Mouse (Mus musculus) forebrain, embryonic 13.5 days (tissue): Measurements from ENCODE around the gene Cdk17. TPM values are rescaled to one million over a fixed set of nuclear protein-coding genes. Genes with fewer than 3 reads are reported as not detected.

Experiments used
- ATAC-seq: fragments of 200-750 bp; cut with Nextera tagmentation; 2 replicates; pipeline ENCODE4 v1.8.0; 2017
- H3K27ac ChIP-seq: fragments of 300-500 bp; sonication (generic); 2 replicates; pipeline ENCODE4 v1.5.1; 2015; ENCODE audit warnings: inconsistent platforms, mild to moderate bottlenecking, moderate library complexity
- H3K27me3 ChIP-seq: fragments of 300-500 bp; sonication (generic); 2 replicates; pipeline ENCODE4 v1.6.1; 2015; ENCODE audit warnings: mild to moderate bottlenecking, inconsistent platforms
- H3K36me3 ChIP-seq: fragments of 300-500 bp; sonication (generic); 2 replicates; pipeline ENCODE4 v1.6.1; 2015; ENCODE audit warnings: mild to moderate bottlenecking, inconsistent platforms; ENCODE audit not compliant: poor library complexity, severe bottlenecking
- H3K4me1 ChIP-seq: fragments of 300-500 bp; sonication (generic); 2 replicates; pipeline ENCODE4 v1.6.1; 2015; ENCODE audit warnings: inconsistent platforms
- H3K4me2 ChIP-seq: fragments of 300-500 bp; sonication (generic); 2 replicates; pipeline ENCODE4 v1.6.1; 2015; ENCODE audit warnings: inconsistent platforms, mild to moderate bottlenecking, moderate library complexity
- H3K4me3 ChIP-seq: fragments of 300-500 bp; sonication (generic); 2 replicates; pipeline ENCODE4 v1.5.1; 2015; ENCODE audit warnings: mild to moderate bottlenecking, inconsistent platforms
- H3K9ac ChIP-seq: fragments of 300-500 bp; sonication (generic); 2 replicates; pipeline ENCODE4 v1.6.1; 2015; ENCODE audit warnings: mild to moderate bottlenecking, inconsistent platforms
- H3K9me3 ChIP-seq: fragments of 300-500 bp; sonication (generic); replicated peaks from 2 replicates; pipeline ENCODE4 v1.6.1; 2016; ENCODE audit warnings: inconsistent platforms
- WGBS: fragments of 180-500 bp; shearing (Covaris S2); methylation state at CpG from one replicate; pipeline ENCODE4 v1.1.7; 2015; 5-methylcytosine and 5-hydroxymethylcytosine counted together
- polyA plus RNA-seq: library from polyadenylated mRNA; unstranded; fragments of >200 nt; fragmentation: Nextera tagmentation; extraction: Ambion mirVana; gene quantifications from 2 replicates; pipeline ENCODE4 v1.2.1, GENCODE M21; 2015

The Cdk17 gene
- polyA plus RNA-seq, 1 experiment from 2014 or later, result 39.3 TPM

GRCm38 (mm10) chr10:93123957-93124613 is 36.6 kb upstream of the Cdk17 start:
- Histone ChIP-seq H3K4me1 (peaks cover 19% of the 10 kb centered on the region), H3K4me2 (no peak overlapping the region), H3K36me3 (no peaks in the 10 kb centered on the region), H3K4me3 (no peak overlapping the region), H3K27ac (no peak overlapping the region), H3K27me3 (peaks cover 3% of the 10 kb centered on the region; the same call in 1 of the 2 replicates), H3K9ac (no peak overlapping the region), H3K9me3 (no peaks in the 10 kb centered on the region)
- WGBS, result 85% methylated on average over 12 of the region's 12 CpGs
- no peak for ATAC-seq

- Histone ChIP-seq H3K4me3 (no peak overlapping the region), H3K27ac (no peak overlapping the region), H3K9ac (no peak overlapping the region), H3K4me1 (peaks cover 27% of the 10 kb centered on the region), H3K9me3 (no peaks in the 10 kb centered on the region), H3K36me3 (no peaks in the 10 kb centered on the region), H3K4me2 (no peak overlapping the region), H3K27me3 (peaks cover 3% of the 10 kb centered on the region; the same call in 1 of the 2 replicates)
- 90% methylated on average over 3 of the region's 3 CpGs for WGBS
- ATAC-seq, result no peak
Observed at GRCm38 (mm10) chr10:93126025-93126424, 34.6 kb upstream of the Cdk17 start.

GRCm38 (mm10) chr10:93128566-93128965 is 32.1 kb upstream of the Cdk17 start:
- H3K36me3 ChIP-seq, result no peaks in the 10 kb centered on the region
- peaks cover 3% of the 10 kb centered on the region; the same call in 1 of the 2 replicates for H3K27me3 ChIP-seq
- H3K4me3 ChIP-seq, result no peak overlapping the region
- peaks cover 13% of the 10 kb centered on the region for H3K4me1 ChIP-seq
- H3K4me2 ChIP-seq, result no peak overlapping the region
- H3K9ac ChIP-seq, result no peak overlapping the region
- no peak for ATAC-seq
- no peaks in the 10 kb centered on the region for H3K9me3 ChIP-seq
- H3K27ac ChIP-seq, result no peak overlapping the region
- whole genome bisulfite sequencing, result 87% methylated on average over 2 of the region's 2 CpGs

- no peak for ATAC-seq
- no peak overlapping the region for H3K4me2 ChIP-seq
- peak overlapping the region; percentile 31 for H3K27ac ChIP-seq
- H3K9me3 ChIP-seq, result no peaks in the 10 kb centered on the region
- WGBS, result 63% methylated on average over 1 of the region's 1 CpGs
- H3K4me3 ChIP-seq, result no peak overlapping the region
- H3K27me3 ChIP-seq, result peaks cover 3% of the 10 kb centered on the region; the same call in 1 of the 2 replicates
- no peaks in the 10 kb centered on the region for H3K36me3 ChIP-seq
- peaks cover 12% of the 10 kb centered on the region for H3K4me1 ChIP-seq
- no peak overlapping the region for H3K9ac ChIP-seq
Observed at GRCm38 (mm10) chr10:93129345-93129744, 31.3 kb upstream of the Cdk17 start.

GRCm38 (mm10) chr10:93129904-93130455 is 30.7 kb upstream of the Cdk17 start:
- peak overlapping the region; percentile 62 for H3K27ac ChIP-seq
- H3K9me3 ChIP-seq, result no peaks in the 10 kb centered on the region
- H3K36me3 ChIP-seq, result no peaks in the 10 kb centered on the region
- H3K4me3 ChIP-seq, result no peak overlapping the region
- peak; percentile 45; the same call in 1 of the 2 replicates for ATAC-seq
- H3K9ac ChIP-seq, result no peak overlapping the region
- peaks cover 12% of the 10 kb centered on the region for H3K4me1 ChIP-seq
- H3K4me2 ChIP-seq, result no peak overlapping the region
- WGBS, result 28% methylated on average over 9 of the region's 9 CpGs
- H3K27me3 ChIP-seq, result peaks cover 3% of the 10 kb centered on the region; the same call in 1 of the 2 replicates

- H3K4me2 ChIP-seq, result no peak overlapping the region
- peak; percentile 83; the same call in 1 of the 2 replicates for ATAC-seq
Observed at GRCm38 (mm10) chr10:93130456-93130940, 30.2 kb upstream of the Cdk17 start.

GRCm38 (mm10) chr10:93131865-93132566 is 28.7 kb upstream of the Cdk17 start:
- Histone ChIP-seq H3K27ac (no peak overlapping the region), H3K4me1 (peaks cover 12% of the 10 kb centered on the region), H3K4me3 (no peak overlapping the region), H3K36me3 (no peaks in the 10 kb centered on the region), H3K27me3 (no peaks in the 10 kb centered on the region), H3K9me3 (no peaks in the 10 kb centered on the region), H3K9ac (no peak overlapping the region), H3K4me2 (no peak overlapping the region)
- WGBS, result 96% methylated on average over 9 of the region's 9 CpGs
- no peak for ATAC-seq

More at GRCm38 (mm10) chr10:93130456-93130940, 30.2 kb upstream of the Cdk17 start:
- Histone ChIP-seq H3K36me3 (no peaks in the 10 kb centered on the region), H3K4me3 (no peak overlapping the region), H3K27me3 (peaks cover 3% of the 10 kb centered on the region; the same call in 1 of the 2 replicates), H3K27ac (peak overlapping the region; percentile 62), H3K4me1 (peaks cover 12% of the 10 kb centered on the region), H3K9me3 (no peaks in the 10 kb centered on the region), H3K9ac (no peak overlapping the region)
- WGBS, result 18% methylated on average over 10 of the region's 10 CpGs

- no peak overlapping the region for H3K27ac ChIP-seq
- no peak for ATAC-seq
- H3K9ac ChIP-seq, result no peak overlapping the region
- no peaks in the 10 kb centered on the region for H3K36me3 ChIP-seq
- 88% methylated on average over 3 of the region's 3 CpGs for WGBS
- H3K9me3 ChIP-seq, result no peaks in the 10 kb centered on the region
- no peaks in the 10 kb centered on the region for H3K27me3 ChIP-seq
- H3K4me3 ChIP-seq, result no peak overlapping the region
- no peak overlapping the region for H3K4me2 ChIP-seq
- H3K4me1 ChIP-seq, result peaks cover 7% of the 10 kb centered on the region
Observed at GRCm38 (mm10) chr10:93138730-93139129, 21.9 kb upstream of the Cdk17 start.

GRCm38 (mm10) chr10:93140778-93141177 is 19.9 kb upstream of the Cdk17 start:
- Histone ChIP-seq H3K9ac (no peak overlapping the region), H3K36me3 (no peaks in the 10 kb centered on the region), H3K4me2 (no peak overlapping the region), H3K4me1 (peaks cover 7% of the 10 kb centered on the region), H3K27ac (no peak overlapping the region), H3K27me3 (no peaks in the 10 kb centered on the region), H3K4me3 (no peak overlapping the region), H3K9me3 (no peaks in the 10 kb centered on the region)
- ATAC-seq, result no peak
- WGBS, result 70% methylated on average over 4 of the region's 4 CpGs

GRCm38 (mm10) chr10:93142600-93143284 is 17.9 kb upstream of the Cdk17 start:
- no peaks in the 10 kb centered on the region for H3K27me3 ChIP-seq
- no peaks in the 10 kb centered on the region for H3K9me3 ChIP-seq
- WGBS, result 60% methylated on average over 8 of the region's 8 CpGs
- no peak overlapping the region for H3K27ac ChIP-seq
- no peak overlapping the region for H3K4me3 ChIP-seq
- ATAC-seq, result no peak
- H3K36me3 ChIP-seq, result no peaks in the 10 kb centered on the region
- peak overlapping the region; percentile 33 for H3K4me2 ChIP-seq
- no peak overlapping the region for H3K9ac ChIP-seq
- peaks cover 7% of the 10 kb centered on the region for H3K4me1 ChIP-seq

- peak overlapping the region; percentile 33 for H3K4me2 ChIP-seq
- H3K9ac ChIP-seq, result no peak overlapping the region
Observed at GRCm38 (mm10) chr10:93143285-93143985, 17.2 kb upstream of the Cdk17 start.

More at GRCm38 (mm10) chr10:93143285-93143985, 17.2 kb upstream of the Cdk17 start:
- no peak overlapping the region for H3K27ac ChIP-seq
- no peak for ATAC-seq
- H3K36me3 ChIP-seq, result no peaks in the 10 kb centered on the region
- WGBS, result 35% methylated on average over 18 of the region's 18 CpGs
- no peaks in the 10 kb centered on the region for H3K9me3 ChIP-seq
- no peak overlapping the region for H3K4me3 ChIP-seq
- peaks cover 7% of the 10 kb centered on the region for H3K4me1 ChIP-seq
- no peaks in the 10 kb centered on the region for H3K27me3 ChIP-seq
